Mouse (Mus musculus) midbrain, embryonic 13.5 days (tissue): ENCODE results near the gene Tekt1. TPM values are rescaled to one million over a fixed set of nuclear protein-coding genes. Genes with fewer than 3 reads are reported as not detected.

Source experiments
- microRNA-seq: library from miRNA; unstranded; fragments of <30 nt; microRNA quantifications from one replicate; pipeline ENCODE4, GENCODE M21; 2016
- polyA plus RNA-seq: library from polyadenylated mRNA; unstranded; fragments of >200 nt; fragmentation: Nextera tagmentation; extraction: Ambion mirVana; gene quantifications from 2 replicates; pipeline ENCODE4 v1.2.1, GENCODE M21; 2015

Gene Tekt1
- polyA plus RNA-seq, 1 experiment from 2014 or later, result 6.8 TPM

Small RNAs within 50 kb of the gene (microRNA-seq; reads per million reads assigned to microRNA genes)
- gene Mir6338, result not detected

Other genes starting within 250 kb of the Tekt1 start
- 1.8 and 2.1 TPM in 2 replicates for gene Pitpnm3, start 226.7 kb downstream of the Tekt1 start, polyA plus RNA-seq
- gene Gm43951, start 155.6 kb downstream of the Tekt1 start, polyA plus RNA-seq, result 1.6 and 1.9 TPM in 2 replicates
- gene 4933427D14Rik, start 155.0 kb downstream of the Tekt1 start, polyA plus RNA-seq, result 27.9 and 31.0 TPM in 2 replicates
- 152 and 160 TPM in 2 replicates for gene Txndc17, start 154.9 kb downstream of the Tekt1 start, polyA plus RNA-seq
- gene Med31, start 146.8 kb downstream of the Tekt1 start, polyA plus RNA-seq, result 66.7 and 72.9 TPM in 2 replicates
- 0.69 and 0.93 TPM in 2 replicates for gene Slc13a5, start 95.2 kb downstream of the Tekt1 start, polyA plus RNA-seq
- gene Xaf1, start 60.8 kb downstream of the Tekt1 start, polyA plus RNA-seq, result 1.6 and 1.9 TPM in 2 replicates
- gene Fbxo39, start 48.0 kb downstream of the Tekt1 start, polyA plus RNA-seq, result not detected in 2 replicates
- 3.2 and 3.8 TPM in 2 replicates for gene Smtnl2, start 49.3 kb upstream of the Tekt1 start, polyA plus RNA-seq
- gene Ggt6, start 73.1 kb upstream of the Tekt1 start, polyA plus RNA-seq, result not detected in 2 replicates
- gene Mybbp1a, start 78.9 kb upstream of the Tekt1 start, polyA plus RNA-seq, result 84.6 and 86.2 TPM in 2 replicates
- 6.4 and 7.8 TPM in 2 replicates for gene Spns2, start 127.5 kb upstream of the Tekt1 start, polyA plus RNA-seq
- gene Spns3, start 188.1 kb upstream of the Tekt1 start, polyA plus RNA-seq, result 0.10 TPM in 1 of 2 replicates, not detected in the other
- 106 and 109 TPM in 2 replicates for gene Ube2g1, start 244.8 kb upstream of the Tekt1 start, polyA plus RNA-seq